Mouse (Mus musculus): ENCODE results near the gene Hectd2. TPM values are rescaled to one million over a fixed set of nuclear protein-coding genes. Genes with fewer than 3 reads are reported as not detected.

The Hectd2 gene
- polyA plus RNA-seq, 1 experiment from 2014 or later = 3.3 TPM

GRCm38 (mm10) chr19:36646132-36646828, 91.8 kb downstream of the Hectd2 start:
- no peak overlapping the region for H3K4me2 ChIP-seq (ENCODE audit: low read depth, low read length)
- WGBS = 53% methylated on average over 7 of the region's 7 CpGs
- ATAC-seq (replicated peaks; ENCODE audit: extremely low read depth, insufficient read depth, low FRiP score) = peak; percentile 82

GRCm38 (mm10) chr19:36652686-36653085, 98.2 kb downstream of the Hectd2 start:
- ATAC-seq (replicated peaks; ENCODE audit: extremely low read depth, insufficient read depth, low FRiP score) = no peak
- H3K4me1 ChIP-seq (ENCODE audit: control insufficient read depth, insufficient read depth, low read length) = no peaks in the 10 kb centered on the region
- no peak overlapping the region for H3K9ac ChIP-seq (ENCODE audit: low read length)

More at GRCm38 (mm10) chr19:36646132-36646828, 91.8 kb downstream of the Hectd2 start:
- no peak overlapping the region for H3K9ac ChIP-seq (ENCODE audit: low read length)
- H3K4me1 ChIP-seq (ENCODE audit: control insufficient read depth, insufficient read depth, low read length) = peaks cover 15% of the 10 kb centered on the region
- H3K9me3 ChIP-seq (replicated peaks; ENCODE audit: control insufficient read depth, low read length) = no peaks in the 10 kb centered on the region; the same call in 1 of the 2 replicates
- peaks cover 6% of the 10 kb centered on the region; the same call in 1 of the 2 replicates for H3K36me3 ChIP-seq (ENCODE audit: control insufficient read depth, insufficient read depth)
- H3K27ac ChIP-seq (ENCODE audit: low read length) = peak overlapping the region; percentile 30
- no peak overlapping the region for H3K4me3 ChIP-seq (ENCODE audit: low read length)
- no peaks in the 10 kb centered on the region for H3K27me3 ChIP-seq (ENCODE audit: control insufficient read depth, insufficient read depth, low read length)

GRCm38 (mm10) chr19:36662734-36663133, 108.3 kb downstream of the Hectd2 start:
- WGBS = 57% methylated on average over 1 of the region's 1 CpGs
- Histone ChIP-seq H3K4me3 (ENCODE audit: low read length) (no peak overlapping the region), H3K4me2 (ENCODE audit: low read depth, low read length) (peak overlapping the region; percentile 27; the same call in 1 of the 2 replicates), H3K9ac (ENCODE audit: low read length) (no peak overlapping the region), H3K27me3 (ENCODE audit: control insufficient read depth, insufficient read depth, low read length) (no peaks in the 10 kb centered on the region), H3K9me3 (replicated peaks; ENCODE audit: control insufficient read depth, low read length) (peaks cover 3% of the 10 kb centered on the region; the same call in 1 of the 2 replicates), H3K4me1 (ENCODE audit: control insufficient read depth, insufficient read depth, low read length) (peaks cover 30% of the 10 kb centered on the region), H3K27ac (ENCODE audit: low read length) (peak overlapping the region; percentile 83), H3K36me3 (ENCODE audit: control insufficient read depth, insufficient read depth) (peaks cover 4% of the 10 kb centered on the region; the same call in 1 of the 2 replicates)
- ATAC-seq (replicated peaks; ENCODE audit: extremely low read depth, insufficient read depth, low FRiP score) = peak; percentile 68

More at GRCm38 (mm10) chr19:36652686-36653085, 98.2 kb downstream of the Hectd2 start:
- no peak overlapping the region for H3K4me2 ChIP-seq (ENCODE audit: low read depth, low read length)
- no peaks in the 10 kb centered on the region for H3K9me3 ChIP-seq (replicated peaks; ENCODE audit: control insufficient read depth, low read length)
- no peaks in the 10 kb centered on the region for H3K36me3 ChIP-seq (ENCODE audit: control insufficient read depth, insufficient read depth)
- no peaks in the 10 kb centered on the region for H3K27me3 ChIP-seq (ENCODE audit: control insufficient read depth, insufficient read depth, low read length)
- H3K4me3 ChIP-seq (ENCODE audit: low read length) = no peak overlapping the region
- 75% methylated on average over 1 of the region's 1 CpGs for WGBS
- no peak overlapping the region for H3K27ac ChIP-seq (ENCODE audit: low read length)

GRCm38 (mm10) chr19:36663918-36664317, 109.5 kb downstream of the Hectd2 start:
- no peak for ATAC-seq (replicated peaks; ENCODE audit: extremely low read depth, insufficient read depth, low FRiP score)
- Histone ChIP-seq H3K36me3 (ENCODE audit: control insufficient read depth, insufficient read depth) (peaks cover 4% of the 10 kb centered on the region; the same call in 1 of the 2 replicates), H3K9me3 (replicated peaks; ENCODE audit: control insufficient read depth, low read length) (peaks cover 3% of the 10 kb centered on the region; the same call in 1 of the 2 replicates), H3K27me3 (ENCODE audit: control insufficient read depth, insufficient read depth, low read length) (no peaks in the 10 kb centered on the region), H3K9ac (ENCODE audit: low read length) (no peak overlapping the region), H3K27ac (ENCODE audit: low read length) (peak overlapping the region; percentile 83), H3K4me3 (ENCODE audit: low read length) (no peak overlapping the region), H3K4me1 (ENCODE audit: control insufficient read depth, insufficient read depth, low read length) (peaks cover 36% of the 10 kb centered on the region), H3K4me2 (ENCODE audit: low read depth, low read length) (no peak overlapping the region)
- WGBS = 77% methylated on average over 2 of the region's 2 CpGs

- no peak overlapping the region for H3K9ac ChIP-seq (ENCODE audit: low read length)
- H3K4me2 ChIP-seq (ENCODE audit: low read depth, low read length) = no peak overlapping the region
- peaks cover 4% of the 10 kb centered on the region; the same call in 1 of the 2 replicates for H3K36me3 ChIP-seq (ENCODE audit: control insufficient read depth, insufficient read depth)
- H3K4me1 ChIP-seq (ENCODE audit: control insufficient read depth, insufficient read depth, low read length) = peaks cover 41% of the 10 kb centered on the region
- H3K9me3 ChIP-seq (replicated peaks; ENCODE audit: control insufficient read depth, low read length) = peaks cover 3% of the 10 kb centered on the region; the same call in 1 of the 2 replicates
- H3K4me3 ChIP-seq (ENCODE audit: low read length) = no peak overlapping the region
- ATAC-seq (replicated peaks; ENCODE audit: extremely low read depth, insufficient read depth, low FRiP score) = no peak
- H3K27ac ChIP-seq (ENCODE audit: low read length) = peak overlapping the region; percentile 83
- WGBS = 39% methylated on average over 6 of the region's 6 CpGs
- no peaks in the 10 kb centered on the region for H3K27me3 ChIP-seq (ENCODE audit: control insufficient read depth, insufficient read depth, low read length)
Observed at GRCm38 (mm10) chr19:36664417-36664816, 110.0 kb downstream of the Hectd2 start.

- Histone ChIP-seq H3K36me3 (ENCODE audit: control insufficient read depth, insufficient read depth) (peaks cover 4% of the 10 kb centered on the region; the same call in 1 of the 2 replicates), H3K9ac (ENCODE audit: low read length) (no peak overlapping the region), H3K4me1 (ENCODE audit: control insufficient read depth, insufficient read depth, low read length) (peaks cover 46% of the 10 kb centered on the region), H3K27ac (ENCODE audit: low read length) (peak overlapping the region; percentile 52; the same call in 1 of the 2 replicates), H3K9me3 (replicated peaks; ENCODE audit: control insufficient read depth, low read length) (peaks cover 3% of the 10 kb centered on the region; the same call in 1 of the 2 replicates), H3K27me3 (ENCODE audit: control insufficient read depth, insufficient read depth, low read length) (no peaks in the 10 kb centered on the region), H3K4me3 (ENCODE audit: low read length) (no peak overlapping the region), H3K4me2 (ENCODE audit: low read depth, low read length) (no peak overlapping the region)
- 83% methylated on average over 7 of the region's 7 CpGs for WGBS
- ATAC-seq (replicated peaks; ENCODE audit: extremely low read depth, insufficient read depth, low FRiP score) = no peak
Observed at GRCm38 (mm10) chr19:36665206-36665605, 110.8 kb downstream of the Hectd2 start.

- Histone ChIP-seq H3K4me1 (ENCODE audit: control insufficient read depth, insufficient read depth, low read length) (peaks cover 50% of the 10 kb centered on the region), H3K27me3 (ENCODE audit: control insufficient read depth, insufficient read depth, low read length) (no peaks in the 10 kb centered on the region), H3K36me3 (ENCODE audit: control insufficient read depth, insufficient read depth) (peaks cover 4% of the 10 kb centered on the region; the same call in 1 of the 2 replicates), H3K4me3 (ENCODE audit: low read length) (no peak overlapping the region), H3K27ac (ENCODE audit: low read length) (no peak overlapping the region), H3K4me2 (ENCODE audit: low read depth, low read length) (no peak overlapping the region), H3K9me3 (replicated peaks; ENCODE audit: control insufficient read depth, low read length) (peaks cover 3% of the 10 kb centered on the region; the same call in 1 of the 2 replicates), H3K9ac (ENCODE audit: low read length) (no peak overlapping the region)
- WGBS = 54% methylated on average over 5 of the region's 5 CpGs
- ATAC-seq (replicated peaks; ENCODE audit: extremely low read depth, insufficient read depth, low FRiP score) = no peak
Observed at GRCm38 (mm10) chr19:36665641-36666040, 111.2 kb downstream of the Hectd2 start.

GRCm38 (mm10) chr19:36666471-36666870, 112.0 kb downstream of the Hectd2 start:
- Histone ChIP-seq H3K9ac (ENCODE audit: low read length) (no peak overlapping the region), H3K4me3 (ENCODE audit: low read length) (no peak overlapping the region), H3K9me3 (replicated peaks; ENCODE audit: control insufficient read depth, low read length) (peaks cover under 1% of the 10 kb centered on the region; the same call in 1 of the 2 replicates), H3K36me3 (ENCODE audit: control insufficient read depth, insufficient read depth) (peaks cover 1% of the 10 kb centered on the region; the same call in 1 of the 2 replicates), H3K27me3 (ENCODE audit: control insufficient read depth, insufficient read depth, low read length) (no peaks in the 10 kb centered on the region), H3K4me1 (ENCODE audit: control insufficient read depth, insufficient read depth, low read length) (peaks cover 58% of the 10 kb centered on the region), H3K4me2 (ENCODE audit: low read depth, low read length) (no peak overlapping the region), H3K27ac (ENCODE audit: low read length) (no peak overlapping the region)
- WGBS = 72% methylated on average over 5 of the region's 5 CpGs
- no peak for ATAC-seq (replicated peaks; ENCODE audit: extremely low read depth, insufficient read depth, low FRiP score)

- 92% methylated on average over 6 of the region's 6 CpGs for WGBS
- no peak for ATAC-seq (replicated peaks; ENCODE audit: extremely low read depth, insufficient read depth, low FRiP score)
- H3K36me3 ChIP-seq (ENCODE audit: control insufficient read depth, insufficient read depth) = no peaks in the 10 kb centered on the region
- H3K27me3 ChIP-seq (ENCODE audit: control insufficient read depth, insufficient read depth, low read length) = no peaks in the 10 kb centered on the region
- H3K4me2 ChIP-seq (ENCODE audit: low read depth, low read length) = no peak overlapping the region
- H3K4me1 ChIP-seq (ENCODE audit: control insufficient read depth, insufficient read depth, low read length) = peaks cover 64% of the 10 kb centered on the region
- no peak overlapping the region for H3K27ac ChIP-seq (ENCODE audit: low read length)
- no peaks in the 10 kb centered on the region for H3K9me3 ChIP-seq (replicated peaks; ENCODE audit: control insufficient read depth, low read length)
- no peak overlapping the region for H3K9ac ChIP-seq (ENCODE audit: low read length)
- no peak overlapping the region for H3K4me3 ChIP-seq (ENCODE audit: low read length)
Observed at GRCm38 (mm10) chr19:36667368-36667767, 112.9 kb downstream of the Hectd2 start.

Data from heart, embryonic 16.5 days (tissue).